12 mouse cellular contexts compared by ENCODE assay signal in genomic region chr15:62209881-62210481, GRCm38 (mm10).
DNase-seq lines count a peak whose midpoint lies in the region; ATAC-seq lines count a peak whose summit lies in the region.
"Had no signal": no experiment of that assay in that cellular context is flagged by ENCODE, and none has a peak within 500 bp of the region (broad histone marks: within the 10 kb centered on the region; RNA-seq: fewer than 3 reads in every experiment).

No protein-coding gene starts in this region.

- DNase-seq in right cerebral cortex, postnatal 4 days, result peak; percentile 17
- DNase-seq in right cerebral cortex, adult 2 months (ENCODE audit: low spot score in 2 of 2), result no peak
- DNase-seq in induced T-regulatory cell, adult 2 months (ENCODE audit: low read depth), result peak; percentile 44
- DNase-seq in natural killer cell, adult 2 months (ENCODE audit: low spot score in 2 of 2), result peak; percentile 37 to 41
- no peak for DNase-seq in forebrain, embryonic 10.5 days (ENCODE audit: extremely low spot score, low spot score)
- no peak for DNase-seq in adrenal gland, adult 2 months
- DNase-seq: embryo, embryonic 11 days had no signal

- no peak overlapping the region; the same call in 1 of the 2 replicates for H3K27ac ChIP-seq in heart, embryonic 12.5 days (ENCODE audit: poor library complexity, severe bottlenecking)
- no peak overlapping the region for H3K27ac ChIP-seq in heart, embryonic 11.5 days (ENCODE audit: low read depth, low read length)
- no peak overlapping the region for H3K27ac ChIP-seq in forebrain, embryonic 10.5 days
- H3K27ac ChIP-seq: hindbrain, postnatal 0 days; limb, embryonic 15.5 days; neural tube, embryonic 13.5 days had no signal

- no peaks in the 10 kb centered on the region for H3K9me3 ChIP-seq in heart, embryonic 12.5 days (replicated peaks)
- no peaks in the 10 kb centered on the region for H3K9me3 ChIP-seq in heart, embryonic 11.5 days (replicated peaks; ENCODE audit: control insufficient read depth, low read length)
- no peaks in the 10 kb centered on the region for H3K9me3 ChIP-seq in forebrain, embryonic 10.5 days
- H3K9me3 ChIP-seq: limb, embryonic 15.5 days; neural tube, embryonic 13.5 days had no signal

- 0 out of 2 replicates have a peak, but pooled peaks cover 8% of the 10 kb centered on the region for H3K27me3 ChIP-seq in heart, embryonic 12.5 days (replicated peaks)
- no peaks in the 10 kb centered on the region for H3K27me3 ChIP-seq in heart, embryonic 11.5 days (ENCODE audit: control insufficient read depth, insufficient read depth, low read length)
- no peaks in the 10 kb centered on the region for H3K27me3 ChIP-seq in forebrain, embryonic 10.5 days (ENCODE audit: poor library complexity, severe bottlenecking)
- H3K27me3 ChIP-seq: limb, embryonic 15.5 days; neural tube, embryonic 13.5 days had no signal

- no peak overlapping the region for H3K4me3 ChIP-seq in heart, embryonic 12.5 days
- H3K4me3 ChIP-seq in heart, embryonic 11.5 days (ENCODE audit: low read depth, low read length), result no peak overlapping the region
- no peak overlapping the region for H3K4me3 ChIP-seq in forebrain, embryonic 10.5 days
- H3K4me3 ChIP-seq: limb, embryonic 15.5 days; neural tube, embryonic 13.5 days had no signal

- ATAC-seq in heart, embryonic 12.5 days (ENCODE audit: insufficient number of reproducible peaks, low FRiP score), result 0 out of 2 replicates have a peak, but pooled peaks have one; percentile 22
- no peak for ATAC-seq in heart, embryonic 11.5 days (replicated peaks; ENCODE audit: insufficient number of reproducible peaks, low FRiP score, low TSS enrichment)
- ATAC-seq: hindbrain, postnatal 0 days had no signal

- H3K4me2 ChIP-seq in heart, embryonic 12.5 days, result no peak overlapping the region
- H3K4me2 ChIP-seq in heart, embryonic 11.5 days, result no peak overlapping the region
- H3K4me2 ChIP-seq: limb, embryonic 15.5 days; neural tube, embryonic 13.5 days had no signal

- no peak overlapping the region for H3K9ac ChIP-seq in heart, embryonic 12.5 days
- no peak overlapping the region for H3K9ac ChIP-seq in heart, embryonic 11.5 days (ENCODE audit: low read depth, low read length)
- H3K9ac ChIP-seq: limb, embryonic 15.5 days; neural tube, embryonic 13.5 days had no signal

- 57% methylated on average over 5 of the region's 5 CpGs for WGBS in heart, embryonic 12.5 days
- WGBS in heart, embryonic 11.5 days (ENCODE audit: insufficient replicate concordance), result 66% methylated on average over 5 of the region's 5 CpGs
- 70% methylated on average over 5 of the region's 5 CpGs for WGBS in forebrain, embryonic 10.5 days

- peaks cover 5% of the 10 kb centered on the region for H3K4me1 ChIP-seq in heart, embryonic 12.5 days (replicated peaks)
- no peaks in the 10 kb centered on the region for H3K4me1 ChIP-seq in heart, embryonic 11.5 days (ENCODE audit: control insufficient read depth, insufficient read depth, low read length)
- no peaks in the 10 kb centered on the region for H3K4me1 ChIP-seq in forebrain, embryonic 10.5 days
- H3K4me1 ChIP-seq: limb, embryonic 15.5 days; neural tube, embryonic 13.5 days had no signal

- no peaks in the 10 kb centered on the region for H3K36me3 ChIP-seq in heart, embryonic 12.5 days
- H3K36me3 ChIP-seq in heart, embryonic 11.5 days (ENCODE audit: control insufficient read depth, insufficient read depth, low read length), result no peaks in the 10 kb centered on the region
- H3K36me3 ChIP-seq in forebrain, embryonic 10.5 days (replicated peaks), result no peaks in the 10 kb centered on the region
- H3K36me3 ChIP-seq: limb, embryonic 15.5 days; neural tube, embryonic 13.5 days had no signal

Comparison
In these comparisons a context has a peak if more than half of its experiments do, and no peak if none do; other contexts are left out.
1. DNase-seq: peak in right cerebral cortex, postnatal 4 days (single experiment), induced T-regulatory cell, adult 2 months (single experiment) and natural killer cell, adult 2 months (2 of 2); none in right cerebral cortex, adult 2 months (0 of 2), forebrain, embryonic 10.5 days (single experiment) and adrenal gland, adult 2 months (single experiment).